Mouse (Mus musculus): ENCODE data around the gene Zfp456. TPM values are rescaled to one million over a fixed set of nuclear protein-coding genes. Genes with fewer than 3 reads are reported as not detected.
"Not testable (repeated sequence)": the region's sequence is repeated elsewhere in the genome, so short reads cannot be mapped to it uniquely, and the experiment has no call there.

Gene Zfp456
- polyA plus RNA-seq (2014; fragmentation: Nextera tagmentation; extraction: Ambion mirVana), result 1.2 and 1.4 TPM in 2 replicates

DNA sequence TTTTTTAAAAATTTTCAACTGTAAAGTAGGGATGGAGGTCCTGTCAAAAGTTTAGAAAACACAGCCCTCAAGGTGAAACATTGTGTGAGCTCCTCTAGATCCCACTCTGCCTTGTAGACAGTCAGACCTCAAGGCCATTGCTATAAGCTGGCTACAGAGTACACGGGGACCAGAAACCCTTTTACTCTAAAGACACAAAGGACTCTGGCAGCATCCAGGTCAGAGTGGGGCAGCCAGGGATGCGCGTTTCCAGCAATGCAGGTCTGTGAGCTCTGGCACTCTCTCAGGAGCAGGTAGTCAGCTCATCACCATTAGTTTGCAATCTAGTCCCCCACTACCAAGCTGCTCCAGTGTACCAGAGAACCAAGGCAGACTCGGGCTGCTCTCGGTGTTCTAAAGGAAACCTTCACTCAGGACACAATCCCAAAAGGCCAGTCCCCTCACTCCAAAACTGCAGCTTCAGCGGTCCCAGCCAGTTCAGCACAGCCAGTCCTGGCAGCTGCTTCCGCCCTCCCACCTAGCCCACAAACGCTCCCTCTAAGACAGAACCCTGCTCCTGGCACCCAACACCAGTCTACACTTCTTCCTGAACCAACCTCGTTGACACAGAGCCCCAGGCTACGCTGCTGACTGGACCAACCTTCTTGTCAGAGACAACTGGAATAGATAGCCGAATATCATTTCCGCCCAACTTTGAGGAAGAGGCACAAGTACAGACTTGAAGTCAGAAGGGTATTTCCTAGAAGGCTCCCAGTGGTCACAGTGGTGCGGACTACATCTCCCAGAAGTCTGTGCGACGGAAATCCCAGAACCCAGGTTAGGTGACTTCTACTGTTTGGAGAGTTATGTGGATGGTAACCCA lies at the start of gene Zfp456, which contains the start of gene Gm28041:
TSS of gene Zfp456 (minus strand) at position 761 of the 862 bp plus-strand sequence.
TSS of gene Gm28041 (minus strand) at position 684 of the 862 bp plus-strand sequence.
- not testable (repeated sequence) for H3K9me3 ChIP-seq (ENCODE audit: control insufficient read depth, low read length); H3K27ac ChIP-seq (replicated peaks in 1 of 2; ENCODE audit: control insufficient read depth in 1 of 2, insufficient read depth in 1 of 2, low read depth in 2 of 2, low read length in 2 of 2); H3K27me3 ChIP-seq (ENCODE audit: control insufficient read depth, insufficient read depth, low read length); H3K36me3 ChIP-seq (ENCODE audit: control insufficient read depth, insufficient read depth, low read length); H3K4me1 ChIP-seq (ENCODE audit: control insufficient read depth in 2 of 2, insufficient read depth in 2 of 2, low read length in 2 of 2)
- ATAC-seq (ENCODE audit: insufficient number of reproducible peaks, insufficient read depth, low FRiP score, low read depth), result peak; percentile 82
- Histone ChIP-seq H3K4me3 (ENCODE audit: control insufficient read depth in 1 of 2, insufficient read depth in 1 of 2, low read depth in 1 of 2, low read length in 2 of 2) (peak within 1 kb of the TSS; percentile 52 to 84), H3K9ac (ENCODE audit: low read length) (peak within 1 kb of the TSS; percentile 60), H3K4me2 (ENCODE audit: low read length) (peak within 1 kb of the TSS; percentile 64)
- 12% methylated on average over 13 of the region's 15 CpGs for WGBS

DNA sequence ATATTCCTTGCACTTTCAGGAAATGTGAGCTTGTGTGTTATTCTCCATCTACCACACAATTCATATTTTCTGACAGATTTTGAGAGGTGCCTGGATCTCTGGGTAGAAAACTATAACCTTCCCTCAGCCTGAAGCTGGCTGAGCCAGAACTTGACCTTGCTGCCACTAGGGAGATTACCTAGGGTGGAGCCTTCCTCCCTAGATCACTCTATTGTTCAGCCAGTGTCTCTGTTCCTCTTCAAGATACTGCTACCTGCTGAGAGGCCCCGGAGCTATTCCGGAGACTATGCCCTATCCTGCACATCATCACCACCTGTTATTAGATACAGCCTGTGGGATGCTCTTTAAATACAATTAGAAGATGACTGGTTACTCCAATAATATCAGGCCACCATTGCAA lies 46.9 kb upstream of the Zfp456 start:
- H3K27ac ChIP-seq (replicated peaks in 1 of 2; ENCODE audit: control insufficient read depth in 1 of 2, insufficient read depth in 1 of 2, low read depth in 2 of 2, low read length in 2 of 2); H3K9me3 ChIP-seq (ENCODE audit: control insufficient read depth, low read length); ATAC-seq (ENCODE audit: insufficient number of reproducible peaks, insufficient read depth, low FRiP score, low read depth); H3K9ac ChIP-seq (ENCODE audit: low read length); H3K4me2 ChIP-seq (ENCODE audit: low read length); H3K4me1 ChIP-seq (ENCODE audit: control insufficient read depth in 2 of 2, insufficient read depth in 2 of 2, low read length in 2 of 2); H3K36me3 ChIP-seq (ENCODE audit: control insufficient read depth, insufficient read depth, low read length); H3K4me3 ChIP-seq (ENCODE audit: control insufficient read depth in 1 of 2, insufficient read depth in 1 of 2, low read depth in 1 of 2, low read length in 2 of 2); H3K27me3 ChIP-seq (ENCODE audit: control insufficient read depth, insufficient read depth, low read length): not testable (repeated sequence)
- 68% methylated on average over 2 of the region's 2 CpGs for WGBS

DNA sequence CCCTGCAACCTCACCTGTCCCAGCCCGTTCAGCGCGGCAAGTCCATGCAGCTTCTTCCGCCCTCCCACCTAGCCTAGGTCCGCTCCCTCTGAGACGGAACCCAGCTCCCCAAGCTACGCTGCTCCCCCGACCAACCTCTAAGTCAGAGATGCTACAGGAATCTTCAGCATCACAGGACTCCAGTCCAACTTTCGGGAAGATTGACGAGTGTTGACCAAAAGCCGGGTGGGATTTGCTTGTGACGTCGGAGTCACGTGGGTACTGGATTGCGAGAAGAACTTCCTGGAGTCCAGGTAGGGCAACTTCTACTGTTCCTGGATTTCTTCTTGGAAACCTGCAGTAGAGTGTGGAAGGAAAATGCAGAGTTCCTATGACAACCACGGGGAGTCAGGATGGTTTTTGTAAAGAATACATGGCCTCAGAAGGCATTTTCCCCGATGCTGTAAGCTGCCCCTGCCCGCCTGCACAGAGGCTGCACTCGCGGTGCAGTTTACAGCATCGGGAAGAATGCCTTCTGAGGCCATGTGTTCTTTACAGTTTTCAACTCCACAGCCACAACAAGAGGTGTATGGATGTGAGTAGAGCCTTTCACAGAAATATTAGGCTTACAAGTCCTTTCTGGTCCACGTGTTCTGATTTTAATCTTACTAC lies 45.7 kb upstream of the Zfp456 start, which contains the start of gene Zfp459:
TSS of gene Zfp459 (minus strand) at position 212 of the 651 bp plus-strand sequence.
- ATAC-seq (ENCODE audit: insufficient number of reproducible peaks, insufficient read depth, low FRiP score, low read depth), result no peak; the same call in 1 of the 2 replicates
- Histone ChIP-seq H3K4me2 (ENCODE audit: low read length) (peak within 1 kb of the TSS; percentile 92), H3K9ac (ENCODE audit: low read length) (peak within 1 kb of the TSS; percentile 70), H3K27me3 (ENCODE audit: control insufficient read depth, insufficient read depth, low read length) (no peaks in the 10 kb centered on the region), H3K9me3 (ENCODE audit: control insufficient read depth, low read length) (no peaks in the 10 kb centered on the region), H3K36me3 (ENCODE audit: control insufficient read depth, insufficient read depth, low read length) (no peaks in the 10 kb centered on the region), H3K27ac (replicated peaks in 1 of 2; ENCODE audit: control insufficient read depth in 1 of 2, insufficient read depth in 1 of 2, low read depth in 2 of 2, low read length in 2 of 2) (no peak within 1 kb of the TSS), H3K4me1 (ENCODE audit: control insufficient read depth in 2 of 2, insufficient read depth in 2 of 2, low read length in 2 of 2) (peaks cover 0 to 4% of the 10 kb centered on the region in 2 experiments; a peak in 1 of 4 replicates), H3K4me3 (ENCODE audit: control insufficient read depth in 1 of 2, insufficient read depth in 1 of 2, low read depth in 1 of 2, low read length in 2 of 2) (peak within 1 kb of the TSS; percentile 55 to 65)
- WGBS, result 1% methylated on average over 22 of the region's 22 CpGs

DNA sequence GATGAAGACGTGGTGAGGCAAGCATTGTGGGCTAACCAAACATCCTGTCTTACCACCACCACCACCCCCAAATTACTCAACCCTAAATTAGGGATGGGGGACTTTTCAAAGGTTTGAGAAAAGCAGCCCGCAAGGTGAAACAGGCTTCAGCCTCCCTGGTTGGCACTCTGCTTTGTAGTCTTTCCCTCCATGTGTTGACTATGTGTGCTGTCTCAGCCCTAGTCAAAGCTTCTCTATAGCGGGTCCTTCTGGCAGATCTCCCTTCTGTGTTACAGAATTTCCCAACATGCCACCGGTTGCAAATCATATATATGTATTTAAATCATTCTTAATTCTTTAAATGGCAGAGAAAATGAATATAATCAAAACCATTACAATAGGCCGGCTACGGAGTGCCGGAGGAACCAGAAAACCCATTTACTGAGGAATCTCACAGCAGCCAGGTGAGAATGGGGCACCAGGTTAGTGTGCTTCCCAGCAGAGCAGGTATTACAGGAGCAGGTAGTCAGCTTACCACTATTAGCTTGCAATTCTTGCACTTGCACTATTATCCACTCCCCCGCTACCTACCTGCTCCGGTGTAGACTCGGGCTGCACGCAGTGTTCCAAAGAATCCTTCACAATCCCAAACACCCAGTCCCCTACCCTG lies 45.1 kb upstream of the Zfp456 start:
- no peak for ATAC-seq (ENCODE audit: insufficient number of reproducible peaks, insufficient read depth, low FRiP score, low read depth)
- peaks cover 0 to 4% of the 10 kb centered on the region in 2 experiments; a peak in 1 of 4 replicates for H3K4me1 ChIP-seq (ENCODE audit: control insufficient read depth in 2 of 2, insufficient read depth in 2 of 2, low read length in 2 of 2)
- H3K27me3 ChIP-seq (ENCODE audit: control insufficient read depth, insufficient read depth, low read length), result no peaks in the 10 kb centered on the region
- H3K9ac ChIP-seq (ENCODE audit: low read length), result peak overlapping the region; percentile 70
- peak overlapping the region; percentile 92 for H3K4me2 ChIP-seq (ENCODE audit: low read length)
- no peak overlapping the region for H3K27ac ChIP-seq (replicated peaks in 1 of 2; ENCODE audit: control insufficient read depth in 1 of 2, insufficient read depth in 1 of 2, low read depth in 2 of 2, low read length in 2 of 2)
- H3K36me3 ChIP-seq (ENCODE audit: control insufficient read depth, insufficient read depth, low read length), result no peaks in the 10 kb centered on the region
- H3K9me3 ChIP-seq (ENCODE audit: control insufficient read depth, low read length), result no peaks in the 10 kb centered on the region
- peak overlapping the region; percentile 55 to 65 for H3K4me3 ChIP-seq (ENCODE audit: control insufficient read depth in 1 of 2, insufficient read depth in 1 of 2, low read depth in 1 of 2, low read length in 2 of 2)
- WGBS, result 31% methylated on average over 11 of the region's 11 CpGs

DNA sequence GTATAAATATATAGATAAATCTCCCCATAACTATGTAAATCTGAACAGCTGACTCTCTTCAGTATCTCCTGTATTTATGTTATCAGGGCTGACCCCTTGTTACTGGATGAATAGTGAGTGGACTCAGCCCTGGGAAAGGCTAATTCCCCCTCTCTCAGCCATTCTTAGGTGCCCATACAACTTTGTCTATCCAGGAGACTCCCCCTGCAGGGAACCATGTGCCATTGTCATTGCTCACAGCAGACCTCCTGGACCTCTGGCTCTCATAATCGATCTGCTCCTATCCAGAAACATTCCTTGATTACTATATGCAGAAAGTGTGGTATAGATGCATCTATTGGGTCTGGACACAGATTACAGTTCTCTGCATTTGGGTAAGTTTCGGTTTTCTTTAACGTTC lies 41.2 kb upstream of the Zfp456 start:
- Histone ChIP-seq H3K27me3 (ENCODE audit: control insufficient read depth, insufficient read depth, low read length) (no peaks in the 10 kb centered on the region), H3K36me3 (ENCODE audit: control insufficient read depth, insufficient read depth, low read length) (no peaks in the 10 kb centered on the region), H3K9ac (ENCODE audit: low read length) (no peak overlapping the region), H3K27ac (replicated peaks in 1 of 2; ENCODE audit: control insufficient read depth in 1 of 2, insufficient read depth in 1 of 2, low read depth in 2 of 2, low read length in 2 of 2) (no peak overlapping the region), H3K4me2 (ENCODE audit: low read length) (no peak overlapping the region), H3K4me3 (ENCODE audit: control insufficient read depth in 1 of 2, insufficient read depth in 1 of 2, low read depth in 1 of 2, low read length in 2 of 2) (no peak overlapping the region), H3K4me1 (ENCODE audit: control insufficient read depth in 2 of 2, insufficient read depth in 2 of 2, low read length in 2 of 2) (peaks cover 0 to 3% of the 10 kb centered on the region in 2 experiments; a peak in 1 of 4 replicates), H3K9me3 (ENCODE audit: control insufficient read depth, low read length) (no peaks in the 10 kb centered on the region)
- no peak for ATAC-seq (ENCODE audit: insufficient number of reproducible peaks, insufficient read depth, low FRiP score, low read depth)
- WGBS, result 87% methylated on average over 3 of the region's 3 CpGs

DNA sequence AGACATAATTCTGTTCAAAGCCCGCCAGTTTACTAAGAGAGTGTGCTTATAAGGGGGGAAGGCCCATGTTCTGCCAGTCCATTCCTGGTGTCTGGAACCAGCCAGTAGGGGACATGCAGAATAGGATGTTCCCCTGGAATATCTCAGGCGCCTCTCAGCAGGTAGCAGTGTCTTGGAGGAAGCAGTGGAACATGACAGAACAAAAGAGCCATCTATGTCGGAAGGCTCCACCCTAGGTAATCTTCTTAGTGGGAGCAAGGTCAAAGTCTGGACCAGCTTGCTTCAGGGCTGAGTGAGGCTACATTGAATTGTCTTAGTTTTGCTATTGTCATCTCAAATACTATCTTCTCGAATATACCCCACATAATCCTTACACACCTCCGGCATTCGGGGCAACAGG lies 40.1 kb upstream of the Zfp456 start:
- 79% methylated on average over 6 of the region's 6 CpGs for WGBS
- H3K4me2 ChIP-seq (ENCODE audit: low read length), result no peak overlapping the region
- H3K27me3 ChIP-seq (ENCODE audit: control insufficient read depth, insufficient read depth, low read length), result no peaks in the 10 kb centered on the region
- H3K4me1 ChIP-seq (ENCODE audit: control insufficient read depth in 2 of 2, insufficient read depth in 2 of 2, low read length in 2 of 2), result no peaks in the 10 kb centered on the region
- no peaks in the 10 kb centered on the region for H3K9me3 ChIP-seq (ENCODE audit: control insufficient read depth, low read length)
- no peak overlapping the region for H3K4me3 ChIP-seq (ENCODE audit: control insufficient read depth in 1 of 2, insufficient read depth in 1 of 2, low read depth in 1 of 2, low read length in 2 of 2)
- ATAC-seq (ENCODE audit: insufficient number of reproducible peaks, insufficient read depth, low FRiP score, low read depth), result no peak
- no peak overlapping the region for H3K27ac ChIP-seq (replicated peaks in 1 of 2; ENCODE audit: control insufficient read depth in 1 of 2, insufficient read depth in 1 of 2, low read depth in 2 of 2, low read length in 2 of 2)
- H3K9ac ChIP-seq (ENCODE audit: low read length), result no peak overlapping the region
- no peaks in the 10 kb centered on the region for H3K36me3 ChIP-seq (ENCODE audit: control insufficient read depth, insufficient read depth, low read length)

DNA sequence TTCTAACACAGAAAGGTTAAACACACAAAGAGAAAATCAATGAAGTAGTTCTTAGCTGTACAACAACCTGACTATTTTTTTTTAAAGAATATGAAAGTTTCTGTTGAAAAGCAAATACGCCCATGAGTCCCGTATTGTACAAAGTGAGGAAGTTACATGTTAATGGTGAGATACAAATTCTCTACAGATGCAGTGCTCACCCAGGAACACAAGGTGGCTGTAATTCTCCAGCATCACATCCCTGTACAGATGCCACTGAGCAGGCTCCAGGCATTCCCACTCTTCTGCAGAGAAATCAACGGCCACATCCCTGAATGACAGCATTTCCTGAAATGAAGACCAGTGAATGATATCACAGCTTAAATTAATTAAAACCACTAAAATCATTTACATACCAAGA lies 38.0 kb upstream of the Zfp456 start:
- 53% methylated on average over 3 of the region's 3 CpGs for WGBS

More for the DNA sequence above, 38.0 kb upstream of the Zfp456 start:
- not testable (repeated sequence) for H3K36me3 ChIP-seq (ENCODE audit: control insufficient read depth, insufficient read depth, low read length); H3K4me3 ChIP-seq (ENCODE audit: control insufficient read depth in 1 of 2, insufficient read depth in 1 of 2, low read depth in 1 of 2, low read length in 2 of 2); ATAC-seq (ENCODE audit: insufficient number of reproducible peaks, insufficient read depth, low FRiP score, low read depth); H3K9ac ChIP-seq (ENCODE audit: low read length); H3K4me1 ChIP-seq (ENCODE audit: control insufficient read depth in 2 of 2, insufficient read depth in 2 of 2, low read length in 2 of 2); H3K27ac ChIP-seq (replicated peaks in 1 of 2; ENCODE audit: control insufficient read depth in 1 of 2, insufficient read depth in 1 of 2, low read depth in 2 of 2, low read length in 2 of 2); H3K9me3 ChIP-seq (ENCODE audit: control insufficient read depth, low read length); H3K27me3 ChIP-seq (ENCODE audit: control insufficient read depth, insufficient read depth, low read length); H3K4me2 ChIP-seq (ENCODE audit: low read length)
